Mouse (Mus musculus) forebrain, embryonic 12.5 days (tissue): ENCODE data around the gene Lcn3. TPM values are rescaled to one million over a fixed set of nuclear protein-coding genes. Genes with fewer than 3 reads are reported as not detected.
"Not testable (repeated sequence)": the region's sequence is repeated elsewhere in the genome, so short reads cannot be mapped to it uniquely, and the experiment has no call there.

ENCODE experiments used
- ATAC-seq: fragments of 200-750 bp; cut with Nextera tagmentation; 2 replicates; pipeline ENCODE4 v1.8.0; 2017; ENCODE audit warnings: moderate TSS enrichment; ENCODE audit not compliant: low FRiP score
- H3K27ac ChIP-seq: fragments of 300-500 bp; sonication (generic); 2 replicates; pipeline ENCODE4 v1.5.1; 2016; ENCODE audit warnings: mild to moderate bottlenecking
- H3K27me3 ChIP-seq: fragments of 300-500 bp; sonication (generic); 2 replicates; pipeline ENCODE4 v1.6.1; 2016; ENCODE audit warnings: mild to moderate bottlenecking
- H3K36me3 ChIP-seq: fragments of 300-500 bp; sonication (generic); replicated peaks from 2 replicates; pipeline ENCODE4 v1.6.1; 2016; ENCODE audit warnings: mild to moderate bottlenecking
- H3K4me1 ChIP-seq: fragments of 300-500 bp; sonication (generic); 2 replicates; pipeline ENCODE4 v1.6.1; 2016
- H3K4me2 ChIP-seq: fragments of 300-500 bp; sonication (generic); 2 replicates; pipeline ENCODE4 v1.6.1; 2016; ENCODE audit warnings: mild to moderate bottlenecking, moderate library complexity
- H3K4me3 ChIP-seq: fragments of 300-500 bp; sonication (generic); replicated peaks from 2 replicates; pipeline ENCODE4 v1.5.1; 2016; ENCODE audit warnings: mild to moderate bottlenecking
- H3K9ac ChIP-seq: fragments of 300-500 bp; sonication (generic); 2 replicates; pipeline ENCODE4 v1.6.1; 2016; ENCODE audit warnings: mild to moderate bottlenecking
- H3K9me3 ChIP-seq: fragments of 300-500 bp; sonication (generic); 2 replicates; pipeline ENCODE4 v1.6.1; 2016
- WGBS: fragments of 180-500 bp; shearing (Covaris S2); methylation state at CpG from one replicate; pipeline ENCODE4 v1.1.7; 2016; 5-methylcytosine and 5-hydroxymethylcytosine counted together
- polyA plus RNA-seq: library from polyadenylated mRNA; unstranded; fragments of >200 nt; fragmentation: Nextera tagmentation; extraction: Ambion mirVana; gene quantifications from 2 replicates; pipeline ENCODE4 v1.2.1, GENCODE M21; 2016

Gene Lcn3
- not detected in 2 replicates for polyA plus RNA-seq

DNA sequence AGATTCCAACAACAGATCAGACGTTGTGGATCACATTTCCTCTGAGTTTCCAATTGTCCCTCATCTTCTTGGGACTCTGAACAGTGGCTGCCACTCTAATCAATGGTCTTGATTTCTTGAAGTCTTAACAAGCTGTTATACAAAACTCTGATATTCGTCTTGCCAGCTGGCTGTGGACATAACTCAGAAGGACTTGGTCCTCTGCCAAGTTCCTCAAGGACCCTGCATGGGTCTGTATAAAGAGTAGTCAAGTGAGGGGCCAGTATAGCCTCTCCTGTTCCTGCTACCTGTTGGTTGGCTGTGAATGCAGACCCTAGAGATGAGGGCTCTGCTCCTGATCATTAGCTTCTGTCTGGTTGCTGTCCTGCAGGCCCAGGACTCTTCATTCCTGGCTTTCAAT is at the start of gene Lcn3:
Gene Lcn3 (plus strand): TSS at position 301 of the 400 bp plus-strand sequence.
- H3K36me3 ChIP-seq: no peaks in the 10 kb centered on the region
- no peak within 1 kb of the TSS for H3K4me2 ChIP-seq
- no peak within 1 kb of the TSS for H3K9ac ChIP-seq
- 47% methylated on average over 2 of the region's 2 CpGs for WGBS
- ATAC-seq: no peak
- no peaks in the 10 kb centered on the region for H3K4me1 ChIP-seq
- no peak within 1 kb of the TSS for H3K27ac ChIP-seq
- H3K4me3 ChIP-seq: no peak within 1 kb of the TSS
- H3K9me3 ChIP-seq: no peaks in the 10 kb centered on the region
- H3K27me3 ChIP-seq: no peaks in the 10 kb centered on the region

- no peak for ATAC-seq
- no peaks in the 10 kb centered on the region for H3K27me3 ChIP-seq
- H3K27ac ChIP-seq: no peak overlapping the region
- no peaks in the 10 kb centered on the region for H3K4me1 ChIP-seq
- H3K4me2 ChIP-seq: no peak overlapping the region
- H3K36me3 ChIP-seq: no peaks in the 10 kb centered on the region
- no peak overlapping the region for H3K4me3 ChIP-seq
- H3K9ac ChIP-seq: no peak overlapping the region
- 0 out of 2 replicates have a peak, but pooled peaks cover 2% of the 10 kb centered on the region for H3K9me3 ChIP-seq
Measured at GRCm38 (mm10) chr2:25717222-25717621, 48.1 kb upstream of the Lcn3 start.

GRCm38 (mm10) chr2:25733199-25733930 is 32.0 kb upstream of the Lcn3 start:
- Histone ChIP-seq H3K9ac (no peak overlapping the region), H3K36me3 (no peaks in the 10 kb centered on the region), H3K4me3 (no peak overlapping the region), H3K4me1 (no peaks in the 10 kb centered on the region), H3K4me2 (no peak overlapping the region), H3K27me3 (no peaks in the 10 kb centered on the region), H3K9me3 (no peaks in the 10 kb centered on the region), H3K27ac (no peak overlapping the region)
- ATAC-seq: no peak
- WGBS: 65% methylated on average over 2 of the region's 2 CpGs

DNA sequence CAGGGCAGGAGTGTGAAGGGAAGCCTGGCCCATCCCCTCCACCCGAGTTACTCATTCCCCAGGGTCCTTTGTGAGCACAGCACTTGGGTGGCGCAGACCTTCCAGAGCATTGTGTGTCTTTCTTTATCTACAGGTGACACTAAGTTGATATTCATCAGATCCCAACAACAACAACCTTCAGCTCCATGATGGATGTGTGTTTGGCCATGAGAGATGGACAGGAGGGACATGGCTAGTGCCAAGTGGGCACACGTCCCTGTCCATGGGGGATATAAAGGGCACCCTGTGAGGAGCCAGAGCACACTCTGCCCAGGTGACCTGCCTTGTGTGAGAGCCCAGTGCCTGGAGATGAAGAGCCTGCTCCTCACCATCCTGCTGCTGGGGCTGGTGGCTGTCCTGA is 28.7 kb upstream of the Lcn3 start, which contains the start of gene Obp2b:
Gene Obp2b (plus strand): TSS at position 301 of the 400 bp plus-strand sequence.
- WGBS: 79% methylated on average over 3 of the region's 3 CpGs
- H3K27ac ChIP-seq, H3K4me2 ChIP-seq, ATAC-seq, H3K4me1 ChIP-seq, H3K9me3 ChIP-seq, H3K27me3 ChIP-seq, H3K9ac ChIP-seq, H3K4me3 ChIP-seq, H3K36me3 ChIP-seq: not testable (repeated sequence)

- ATAC-seq: no peak
- H3K4me3 ChIP-seq: no peak overlapping the region
- H3K9me3 ChIP-seq: no peaks in the 10 kb centered on the region
- no peaks in the 10 kb centered on the region for H3K4me1 ChIP-seq
- 77% methylated on average over 1 of the region's 1 CpGs for whole genome bisulfite sequencing
- no peaks in the 10 kb centered on the region for H3K36me3 ChIP-seq
- no peaks in the 10 kb centered on the region for H3K27me3 ChIP-seq
- H3K9ac ChIP-seq: no peak overlapping the region
- no peak overlapping the region for H3K27ac ChIP-seq
- H3K4me2 ChIP-seq: no peak overlapping the region
Measured at GRCm38 (mm10) chr2:25741671-25742070, 23.7 kb upstream of the Lcn3 start.

DNA sequence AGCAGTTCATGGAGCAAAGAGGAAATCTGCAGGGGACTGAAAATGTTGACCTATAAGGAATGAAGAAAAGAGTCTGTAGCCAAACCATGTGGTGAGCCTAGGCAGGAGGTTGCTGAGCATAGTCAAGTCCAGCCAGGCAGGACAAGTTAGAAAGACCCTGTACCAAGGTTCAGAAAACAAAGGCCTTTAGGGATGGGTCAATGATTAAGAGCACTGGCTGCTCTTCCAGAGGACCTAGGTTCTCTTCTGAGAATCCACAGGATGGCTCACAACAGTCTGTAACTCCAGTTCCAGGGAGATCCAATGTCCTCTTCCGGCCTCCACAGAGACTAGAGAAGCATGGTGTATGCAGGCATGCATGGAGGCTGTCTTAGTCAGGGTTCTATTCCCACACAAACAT is 11.2 kb upstream of the Lcn3 start:
- Histone ChIP-seq H3K4me2 (no peak overlapping the region), H3K36me3 (no peaks in the 10 kb centered on the region), H3K27me3 (no peaks in the 10 kb centered on the region), H3K4me3 (no peak overlapping the region), H3K4me1 (no peaks in the 10 kb centered on the region), H3K27ac (no peak overlapping the region), H3K9me3 (no peaks in the 10 kb centered on the region), H3K9ac (no peak overlapping the region)
- no peak for ATAC-seq
- WGBS: 100% methylated on average over 1 of the region's 1 CpGs

GRCm38 (mm10) chr2:25758064-25758625 is 7.2 kb upstream of the Lcn3 start:
- Histone ChIP-seq H3K4me1 (no peaks in the 10 kb centered on the region), H3K27me3 (no peaks in the 10 kb centered on the region), H3K4me3 (no peak overlapping the region), H3K9ac (no peak overlapping the region), H3K9me3 (no peaks in the 10 kb centered on the region), H3K36me3 (no peaks in the 10 kb centered on the region), H3K27ac (no peak overlapping the region), H3K4me2 (no peak overlapping the region)
- whole genome bisulfite sequencing: 52% methylated on average over 4 of the region's 4 CpGs
- no peak for ATAC-seq

DNA sequence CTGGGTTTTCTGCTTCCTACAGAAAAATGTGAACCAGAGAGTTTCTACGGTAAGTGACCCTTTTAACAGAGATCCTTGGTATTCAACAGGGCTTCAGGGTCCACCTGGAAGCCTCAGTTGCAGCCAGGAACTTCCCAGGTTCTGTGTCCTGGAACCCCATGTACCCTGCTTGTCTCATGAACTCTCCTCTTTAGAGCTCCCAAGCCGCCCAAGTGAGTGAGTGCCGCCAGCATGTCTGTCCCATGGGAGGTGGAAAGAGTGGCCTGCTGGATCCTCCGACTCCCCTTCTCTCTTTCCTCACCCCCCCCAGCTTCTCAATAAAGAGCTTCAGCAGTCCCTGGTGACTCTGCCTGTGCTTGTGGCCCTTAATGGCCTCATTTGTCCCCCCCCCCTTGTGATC is 2.4 kb downstream of the Lcn3 start:
- no peak overlapping the region for H3K4me3 ChIP-seq
- no peaks in the 10 kb centered on the region for H3K9me3 ChIP-seq
- no peaks in the 10 kb centered on the region for H3K27me3 ChIP-seq
- H3K27ac ChIP-seq: no peak overlapping the region
- no peaks in the 10 kb centered on the region for H3K4me1 ChIP-seq
- H3K36me3 ChIP-seq: no peaks in the 10 kb centered on the region
- WGBS: 84% methylated on average over 4 of the region's 4 CpGs
- no peak overlapping the region for H3K4me2 ChIP-seq
- H3K9ac ChIP-seq: no peak overlapping the region
- no peak for ATAC-seq

DNA sequence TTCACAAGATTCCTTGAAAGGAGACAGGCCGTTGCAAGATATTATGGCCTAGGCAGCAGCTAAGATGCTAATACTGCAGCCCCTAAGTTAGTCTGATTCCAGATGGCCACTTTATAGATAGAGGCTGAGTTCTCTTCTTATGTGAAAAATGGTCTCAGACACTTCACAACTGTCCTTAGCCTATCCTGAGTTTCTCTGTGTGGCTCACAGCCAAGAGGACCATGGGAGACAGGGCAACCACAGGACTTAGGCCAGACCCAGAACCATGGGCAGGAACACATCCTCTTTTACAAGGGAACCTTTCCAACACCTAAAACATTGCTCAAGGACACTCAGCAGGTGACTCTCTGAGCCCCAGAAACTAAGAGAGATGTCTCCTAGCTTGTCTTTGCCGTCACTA is 8.1 kb downstream of the Lcn3 start:
- H3K9ac ChIP-seq: no peak overlapping the region
- H3K27ac ChIP-seq: no peak overlapping the region
- ATAC-seq: no peak
- H3K9me3 ChIP-seq: no peaks in the 10 kb centered on the region
- no peaks in the 10 kb centered on the region for H3K27me3 ChIP-seq
- H3K36me3 ChIP-seq: no peaks in the 10 kb centered on the region
- H3K4me1 ChIP-seq: no peaks in the 10 kb centered on the region
- no peak overlapping the region for H3K4me3 ChIP-seq
- 85% methylated on average over 2 of the region's 2 CpGs for WGBS
- H3K4me2 ChIP-seq: no peak overlapping the region

- Histone ChIP-seq H3K36me3 (no peaks in the 10 kb centered on the region), H3K4me2 (no peak overlapping the region), H3K27ac (no peak overlapping the region), H3K27me3 (no peaks in the 10 kb centered on the region), H3K9me3 (no peaks in the 10 kb centered on the region), H3K4me1 (no peaks in the 10 kb centered on the region), H3K4me3 (no peak overlapping the region), H3K9ac (no peak overlapping the region)
- no peak for ATAC-seq
- WGBS: 88% methylated on average over 2 of the region's 2 CpGs
Measured at GRCm38 (mm10) chr2:25774640-25775039, 9.3 kb downstream of the Lcn3 start.

DNA sequence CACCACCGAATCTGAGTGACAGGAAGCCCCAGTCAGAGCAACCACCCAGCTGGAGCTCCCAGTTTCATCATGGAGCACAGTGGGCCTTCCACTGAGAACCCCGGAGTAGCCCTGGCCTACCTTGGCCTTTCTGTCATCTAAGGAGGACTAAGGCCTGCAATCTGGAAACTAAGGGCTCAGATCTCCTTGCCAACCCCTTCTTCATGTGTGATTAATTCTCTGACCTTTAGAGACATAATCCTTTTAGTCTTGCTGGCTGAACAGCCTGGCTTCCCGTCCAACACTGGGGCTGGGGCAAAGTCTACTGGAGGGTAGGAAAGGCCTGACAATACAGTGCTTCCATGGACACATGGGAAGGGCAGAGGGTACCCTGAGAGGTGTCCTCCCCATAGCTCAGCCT is 10.6 kb downstream of the Lcn3 start:
- H3K4me2 ChIP-seq: no peak overlapping the region
- H3K4me3 ChIP-seq: no peak overlapping the region
- no peaks in the 10 kb centered on the region for H3K4me1 ChIP-seq
- ATAC-seq: no peak
- H3K9ac ChIP-seq: no peak overlapping the region
- H3K27me3 ChIP-seq: no peaks in the 10 kb centered on the region
- H3K9me3 ChIP-seq: no peaks in the 10 kb centered on the region
- 58% methylated on average over 3 of the region's 3 CpGs for WGBS
- H3K36me3 ChIP-seq: no peaks in the 10 kb centered on the region
- H3K27ac ChIP-seq: no peak overlapping the region

DNA sequence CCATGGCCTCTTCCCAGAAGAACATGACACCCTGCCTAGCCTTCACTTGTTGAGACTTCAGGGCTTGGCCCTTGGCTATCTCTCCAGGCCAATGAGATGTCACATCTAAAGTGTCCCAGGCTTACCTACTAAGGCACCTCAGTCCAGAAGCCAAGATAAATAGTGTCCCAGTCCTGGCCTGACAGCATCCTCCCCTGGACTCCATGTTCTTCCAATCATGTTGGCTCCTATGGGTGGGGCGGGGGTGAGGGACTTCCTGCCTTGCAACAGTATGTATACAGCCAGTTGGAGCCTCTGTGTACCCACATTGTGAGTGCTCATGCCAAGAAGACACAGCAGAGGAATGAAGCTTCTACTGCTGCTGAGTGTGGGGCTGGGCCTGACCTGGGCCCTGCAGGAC is 11.3 kb downstream of the Lcn3 start, which contains the start of gene Lcn11:
Gene Lcn11 (plus strand): TSS at position 301 of the 400 bp plus-strand sequence.
- Histone ChIP-seq H3K9ac (no peak within 1 kb of the TSS), H3K27me3 (no peaks in the 10 kb centered on the region), H3K9me3 (no peaks in the 10 kb centered on the region), H3K4me3 (no peak within 1 kb of the TSS), H3K4me2 (no peak within 1 kb of the TSS), H3K36me3 (no peaks in the 10 kb centered on the region), H3K27ac (no peak within 1 kb of the TSS), H3K4me1 (no peaks in the 10 kb centered on the region)
- no peak for ATAC-seq
- WGBS: 89% methylated on average over 1 of the region's 1 CpGs

- H3K4me1 ChIP-seq: no peaks in the 10 kb centered on the region
- no peaks in the 10 kb centered on the region; the same call in 1 of the 2 replicates for H3K27me3 ChIP-seq
- WGBS: 92% methylated on average over 9 of the region's 9 CpGs
- H3K9me3 ChIP-seq: no peaks in the 10 kb centered on the region
- no peak overlapping the region for H3K4me3 ChIP-seq
- no peak overlapping the region for H3K27ac ChIP-seq
- no peaks in the 10 kb centered on the region for H3K36me3 ChIP-seq
- H3K9ac ChIP-seq: no peak overlapping the region
- no peak for ATAC-seq
- no peak overlapping the region for H3K4me2 ChIP-seq
Measured at GRCm38 (mm10) chr2:25779076-25779475, 13.7 kb downstream of the Lcn3 start.
